Mouse (Mus musculus) myocyte (in vitro differentiated cells): ENCODE measurements at regions not wholly inside any gene's neighbourhood (a gene's known extent, or its start where the extent isn't known, plus 50 kb on each side); places are given as distances from the start of the nearest gene placed in this dataset.

Experiments used
- POLR2A ChIP-seq: IDR thresholded peaks from one replicate; pipeline ENCODE4 v1.6.1; 2011; ENCODE audit warnings: low read depth, mild to moderate bottlenecking, control low read depth, moderate library complexity; ENCODE audit not compliant: insufficient read length
- POLR2AphosphoS2 ChIP-seq: IDR thresholded peaks from one replicate; pipeline ENCODE4 v1.6.1; 2011; ENCODE audit warnings: low read depth, control low read depth; ENCODE audit not compliant: insufficient read length

GRCm38 (mm10) chr2:9464413-9464812 is 416.6 kb upstream of the 4930412O13Rik start:
- TF ChIP-seq POLR2A (no peak), POLR2AphosphoS2 (no peak)
